8 mouse cellular contexts compared by ENCODE assay signal in genomic region chr8:92460129-92460953, GRCm38 (mm10).
DNase-seq lines count a peak whose midpoint lies in the region; ATAC-seq and TF ChIP-seq lines count a peak whose summit lies in the region.

No protein-coding gene starts in this region.

- peak overlapping the region; percentile 78 for H3K4me3 ChIP-seq in E14TG2a.4 (replicated peaks; ENCODE audit: low read length)
- H3K4me3 ChIP-seq in forebrain, embryonic 12.5 days (replicated peaks), result peak overlapping the region; percentile 63
- H3K4me3 ChIP-seq in midbrain, embryonic 12.5 days, result peak overlapping the region; percentile 62

- peak overlapping the region; percentile 68 for H3K9ac ChIP-seq in forebrain, embryonic 12.5 days
- H3K9ac ChIP-seq in midbrain, embryonic 12.5 days (replicated peaks), result peak overlapping the region; percentile 62

- H3K36me3 ChIP-seq in E14TG2a.4 (ENCODE audit: insufficient read depth, low read length), result no peaks in the 10 kb centered on the region
- H3K36me3 ChIP-seq in forebrain, embryonic 12.5 days (replicated peaks), result no peaks in the 10 kb centered on the region
- no peaks in the 10 kb centered on the region for H3K36me3 ChIP-seq in midbrain, embryonic 12.5 days

- H3K27me3 ChIP-seq in E14TG2a.4 (ENCODE audit: insufficient read depth, low read length), result peaks cover 77% of the 10 kb centered on the region
- H3K27me3 ChIP-seq in forebrain, embryonic 12.5 days, result peaks cover 87% of the 10 kb centered on the region
- peaks cover 61% of the 10 kb centered on the region for H3K27me3 ChIP-seq in midbrain, embryonic 12.5 days

- H3K4me1 ChIP-seq in E14TG2a.4 (replicated peaks; ENCODE audit: low read depth, low read length), result peaks cover 4% of the 10 kb centered on the region; the same call in 1 of the 2 replicates
- H3K4me1 ChIP-seq in forebrain, embryonic 12.5 days, result peaks cover 12% of the 10 kb centered on the region
- H3K4me1 ChIP-seq in midbrain, embryonic 12.5 days, result peaks cover 12% of the 10 kb centered on the region; the same call in 1 of the 2 replicates

- under 1% methylated on average over 93 of the region's 93 CpGs for WGBS in forebrain, embryonic 12.5 days
- under 1% methylated on average over 86 of the region's 93 CpGs for WGBS in midbrain, embryonic 12.5 days

- peak; percentile 89 for ATAC-seq in forebrain, embryonic 12.5 days (ENCODE audit: low FRiP score)
- peak; percentile 90 for ATAC-seq in midbrain, embryonic 12.5 days (ENCODE audit: low FRiP score, low read depth)

- peak overlapping the region; percentile 96 for H3K4me2 ChIP-seq in forebrain, embryonic 12.5 days
- H3K4me2 ChIP-seq in midbrain, embryonic 12.5 days (replicated peaks), result peak overlapping the region; percentile 94

- no peaks in the 10 kb centered on the region for H3K9me3 ChIP-seq in E14TG2a.4 (ENCODE audit: low read length)
- no peaks in the 10 kb centered on the region for H3K9me3 ChIP-seq in forebrain, embryonic 12.5 days
- no peaks in the 10 kb centered on the region for H3K9me3 ChIP-seq in midbrain, embryonic 12.5 days

- DNase-seq in adrenal gland, postnatal 14 days, result peak; percentile 10
- no peak for DNase-seq in adrenal gland, adult (ENCODE audit: inconsistent age in 2 of 2, low spot score in 1 of 2)
- peak; percentile 15 to 20 for DNase-seq in layer of hippocampus, postnatal 36 days
- peak; percentile 16 for DNase-seq in yolk sac, embryonic 10.5 days (ENCODE audit: low spot score)
- DNase-seq in adrenal gland, adult 8-10 months, result no peak

- no peak for TF ChIP-seq CTCF in E14TG2a.4 (conservative IDR thresholded peaks at IDR 0.05; ENCODE audit: low read length)

- no peak overlapping the region for H3K27ac ChIP-seq in forebrain, embryonic 12.5 days
- peak overlapping the region; percentile 60 for H3K27ac ChIP-seq in midbrain, embryonic 12.5 days (replicated peaks)

Comparison
In these comparisons a context has a peak if more than half of its experiments do, and no peak if none do; other contexts are left out.
1. DNase-seq: peak in adrenal gland, postnatal 14 days (single experiment), layer of hippocampus, postnatal 36 days (2 of 2) and yolk sac, embryonic 10.5 days (single experiment); none in adrenal gland, adult (0 of 2) and adrenal gland, adult 8-10 months (single experiment).
2. Peak in every context shown above with its lines, with median percentiles within 50 percentile points of each other: H3K4me3 ChIP-seq.